In genomic region chr4:135420416-135420815, GRCm38 (mm10) we compare ENCODE assay signal across 19 mouse cellular contexts. TPM values are rescaled to one million over a fixed set of nuclear protein-coding genes. Genes with fewer than 3 reads are reported as not detected.
"Had no signal": no experiment of that assay in that cellular context is flagged by ENCODE, and none has a peak within 500 bp of the region (broad histone marks: within the 10 kb centered on the region; RNA-seq: fewer than 3 reads in every experiment).

No protein-coding gene starts in this region.

- H3K9ac ChIP-seq: liver, postnatal 0 days; lung, embryonic 15.5 days; midbrain, embryonic 13.5 days; midbrain, embryonic 15.5 days; neural tube, embryonic 12.5 days; stomach, embryonic 15.5 days had no signal

- DNase-seq: liver, postnatal 0 days; lung, adult 2 months; lung, postnatal 14 days; lung, postnatal 36 days; right cerebral cortex, postnatal 14 days; thymus, adult 18-20 months; thymus, postnatal 25 days; thymus, postnatal 4 days had no signal

- H3K4me3 ChIP-seq: lung, embryonic 15.5 days; megakaryocyte, embryonic 14.5 days; midbrain, embryonic 13.5 days; midbrain, embryonic 15.5 days; neural tube, embryonic 12.5 days; stomach, embryonic 15.5 days had no signal

- H3K27ac ChIP-seq: lung, embryonic 15.5 days; macrophage; midbrain, embryonic 13.5 days; midbrain, embryonic 15.5 days; neural tube, embryonic 12.5 days; stomach, embryonic 15.5 days; stomach, postnatal 0 days had no signal

- H3K9me3 ChIP-seq: lung, embryonic 15.5 days; megakaryocyte, embryonic 14.5 days; midbrain, embryonic 13.5 days; midbrain, embryonic 15.5 days; neural tube, embryonic 12.5 days; stomach, embryonic 15.5 days had no signal

- H3K27me3 ChIP-seq: lung, embryonic 15.5 days; megakaryocyte, embryonic 14.5 days; midbrain, embryonic 13.5 days; midbrain, embryonic 15.5 days; neural tube, embryonic 12.5 days; stomach, embryonic 15.5 days had no signal

- H3K4me1 ChIP-seq: lung, embryonic 15.5 days; midbrain, embryonic 13.5 days; midbrain, embryonic 15.5 days; neural tube, embryonic 12.5 days; stomach, embryonic 15.5 days had no signal

- ATAC-seq: liver, postnatal 0 days; lung, postnatal 0 days; midbrain, embryonic 13.5 days; midbrain, embryonic 15.5 days had no signal

RNA-seq across cellular contexts. Expression of gene Ncmap, which starts 22.4 kb away (rescaled TPM):
- total RNA-seq: monocyte, adult 5-6 weeks; neutrophil, adult 5-6 weeks had no signal
- polyA plus RNA-seq: macrophage had no signal
